Mouse (Mus musculus): Measurements from ENCODE around the gene Gm42688.

DNA sequence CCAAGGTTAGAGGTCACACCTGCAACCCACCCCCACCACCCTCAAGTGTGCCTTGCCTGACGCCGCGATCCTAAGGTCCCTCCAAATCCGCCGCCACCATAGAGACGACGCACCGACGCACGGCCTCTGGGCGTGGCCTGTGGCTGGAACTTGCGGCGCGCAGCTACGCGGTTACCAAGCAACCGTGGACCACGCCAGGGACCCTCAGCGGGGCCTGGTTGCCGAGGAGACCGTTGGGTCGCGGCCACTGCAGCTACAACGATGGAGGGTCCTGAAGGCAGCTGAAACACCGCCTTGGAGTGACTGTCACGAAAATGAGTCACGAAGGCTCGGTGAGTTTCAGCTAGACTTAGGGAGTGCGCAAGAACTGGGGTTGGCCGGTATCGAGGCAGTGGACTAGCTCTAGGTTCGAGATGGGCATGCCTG is 54.9 kb downstream of the Gm42688 start, which contains the start of the genes Wdr54 and 1700003E16Rik:
- TF ChIP-seq POLR2A (IDR thresholded peaks at IDR 0.05; ENCODE audit: low read depth, low read length) (peak; percentile 67), CTCF (IDR thresholded peaks at IDR 0.05; ENCODE audit: borderline replicate concordance, insufficient read depth, low read length) (no peak)
